Mouse (Mus musculus): ENCODE measurements around the gene Nat9. TPM values are rescaled to one million over a fixed set of nuclear protein-coding genes. Genes with fewer than 3 reads are reported as not detected.
A peak's percentile ranks its signal among the peaks of the same experiment; 100 is the strongest.

The Nat9 gene
- polyA plus RNA-seq, 1 experiment from 2014 or later: 19.1 TPM

DNA sequence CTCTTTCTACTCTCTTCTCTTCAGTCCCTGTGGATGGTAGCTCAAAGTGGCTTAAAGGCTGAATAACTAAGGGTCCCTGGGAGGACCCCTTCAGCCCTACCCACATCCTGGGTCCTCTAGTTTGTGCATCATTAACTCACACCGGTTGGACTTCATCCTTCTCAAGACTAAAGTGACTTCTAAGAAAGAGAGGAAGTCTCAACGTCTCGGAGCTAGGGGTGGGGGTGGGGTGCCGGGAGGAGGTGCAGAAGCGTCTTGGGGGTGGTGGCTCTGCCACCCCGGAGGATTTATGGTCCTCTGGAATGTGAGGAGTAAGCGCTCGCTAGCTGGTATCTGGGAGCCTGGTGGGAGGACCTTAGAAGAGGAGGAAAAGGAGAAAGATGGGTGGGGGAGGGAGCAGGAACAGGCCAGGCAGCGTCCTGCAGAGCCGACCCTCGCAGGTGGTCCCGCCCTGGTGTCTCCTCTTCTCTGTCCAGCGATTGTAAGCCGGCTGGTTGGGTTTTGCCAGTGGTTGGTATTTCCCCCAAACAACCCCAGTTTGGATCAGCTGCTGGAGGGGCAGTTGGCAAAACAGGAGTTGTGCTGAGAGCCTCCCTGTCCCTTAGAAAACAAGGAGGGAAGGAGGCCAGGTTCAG, 23.2 kb downstream of the Nat9 start:
- ATAC-seq (ENCODE audit: low read depth): no peak; the same call in 1 of the 2 replicates
- H3K9ac ChIP-seq (replicated peaks; ENCODE audit: low read depth, low read length): peak overlapping the region; percentile 54
- H3K4me1 ChIP-seq (ENCODE audit: control insufficient read depth, insufficient read depth, low read length): peaks cover 18% of the 10 kb centered on the region
- peak overlapping the region; percentile 59 for H3K4me3 ChIP-seq (ENCODE audit: low read depth, low read length)
- no peaks in the 10 kb centered on the region for H3K36me3 ChIP-seq (ENCODE audit: control insufficient read depth, insufficient read depth, low read length)
- peak overlapping the region; percentile 62 for H3K4me2 ChIP-seq (ENCODE audit: low read depth, low read length)
- under 1% methylated on average over 14 of the region's 14 CpGs for WGBS
- H3K27ac ChIP-seq (ENCODE audit: low read depth, low read length): no peak overlapping the region
- H3K9me3 ChIP-seq (ENCODE audit: control insufficient read depth, low read length): no peaks in the 10 kb centered on the region
- H3K27me3 ChIP-seq (ENCODE audit: control insufficient read depth, insufficient read depth, low read length): peaks cover 11% of the 10 kb centered on the region

- H3K27ac ChIP-seq (ENCODE audit: low read depth, low read length): peak overlapping the region; percentile 10; the same call in 1 of the 2 replicates
- WGBS: under 1% methylated on average over 47 of the region's 47 CpGs
- ATAC-seq (ENCODE audit: low read depth): 0 out of 2 replicates have a peak, but pooled peaks have one; percentile 30
These were observed 24.0 kb downstream of the Nat9 start for GRCm38 (mm10) chr11:115163568-115164150.

GRCm38 (mm10) chr11:115162832-115163480, 24.7 kb downstream of the Nat9 start, which contains the start of gene Slc9a3r1:
Slc9a3r1 (plus strand) TSS chr11:115163341.
- WGBS: 0% methylated on average over 45 of the region's 47 CpGs

More at GRCm38 (mm10) chr11:115163568-115164150, 24.0 kb downstream of the Nat9 start:
- Histone ChIP-seq H3K36me3 (ENCODE audit: control insufficient read depth, insufficient read depth, low read length) (no peaks in the 10 kb centered on the region), H3K4me2 (ENCODE audit: low read depth, low read length) (peak overlapping the region; percentile 62), H3K4me3 (ENCODE audit: low read depth, low read length) (peak overlapping the region; percentile 59), H3K27me3 (ENCODE audit: control insufficient read depth, insufficient read depth, low read length) (peaks cover 11% of the 10 kb centered on the region), H3K9ac (replicated peaks; ENCODE audit: low read depth, low read length) (peak overlapping the region; percentile 54), H3K4me1 (ENCODE audit: control insufficient read depth, insufficient read depth, low read length) (peaks cover 18% of the 10 kb centered on the region), H3K9me3 (ENCODE audit: control insufficient read depth, low read length) (no peaks in the 10 kb centered on the region)

DNA sequence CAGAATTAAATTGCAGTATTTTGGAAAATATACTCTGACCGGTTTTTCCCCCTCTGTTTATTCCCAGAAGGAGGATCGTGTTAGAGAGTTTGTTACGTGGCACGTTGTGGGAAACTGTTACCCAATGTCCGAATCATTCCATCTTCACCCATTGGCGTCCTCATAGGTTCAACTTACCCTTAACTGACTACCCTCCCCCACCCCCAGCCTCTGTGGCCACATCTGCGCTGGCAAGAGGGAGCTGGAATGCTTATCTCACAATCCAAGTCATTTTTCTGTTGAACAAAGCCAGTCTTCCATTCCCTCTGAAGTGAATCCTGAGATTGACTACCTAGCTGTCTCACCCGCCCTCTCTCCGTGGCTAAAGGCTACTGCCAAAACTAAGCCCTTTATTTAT, 25.5 kb downstream of the Nat9 start:
- WGBS: 33% methylated on average over 9 of the region's 9 CpGs
- H3K36me3 ChIP-seq (ENCODE audit: control insufficient read depth, insufficient read depth, low read length): no peaks in the 10 kb centered on the region
- peak overlapping the region; percentile 59; the same call in 1 of the 2 replicates for H3K4me3 ChIP-seq (ENCODE audit: low read depth, low read length)
- no peak for ATAC-seq (ENCODE audit: low read depth)
- H3K27ac ChIP-seq (ENCODE audit: low read depth, low read length): no peak overlapping the region
- peaks cover 11% of the 10 kb centered on the region for H3K27me3 ChIP-seq (ENCODE audit: control insufficient read depth, insufficient read depth, low read length)
- peaks cover 18% of the 10 kb centered on the region for H3K4me1 ChIP-seq (ENCODE audit: control insufficient read depth, insufficient read depth, low read length)
- no peaks in the 10 kb centered on the region for H3K9me3 ChIP-seq (ENCODE audit: control insufficient read depth, low read length)
- H3K9ac ChIP-seq (replicated peaks; ENCODE audit: low read depth, low read length): no peak overlapping the region
- H3K4me2 ChIP-seq (ENCODE audit: low read depth, low read length): peak overlapping the region; percentile 62; the same call in 1 of the 2 replicates

More at GRCm38 (mm10) chr11:115162832-115163480, 24.7 kb downstream of the Nat9 start, which contains the start of gene Slc9a3r1:
- peak within 1 kb of the TSS; percentile 28; the same call in 1 of the 2 replicates for H3K27ac ChIP-seq (ENCODE audit: low read depth, low read length)
- no peaks in the 10 kb centered on the region for H3K9me3 ChIP-seq (ENCODE audit: control insufficient read depth, low read length)
- H3K4me3 ChIP-seq (ENCODE audit: low read depth, low read length): peak within 1 kb of the TSS; percentile 59
- H3K27me3 ChIP-seq (ENCODE audit: control insufficient read depth, insufficient read depth, low read length): peaks cover 11% of the 10 kb centered on the region
- peak within 1 kb of the TSS; percentile 54 for H3K9ac ChIP-seq (replicated peaks; ENCODE audit: low read depth, low read length)
- H3K36me3 ChIP-seq (ENCODE audit: control insufficient read depth, insufficient read depth, low read length): no peaks in the 10 kb centered on the region
- ATAC-seq (ENCODE audit: low read depth): peak; percentile 89
- peak within 1 kb of the TSS; percentile 62 for H3K4me2 ChIP-seq (ENCODE audit: low read depth, low read length)
- H3K4me1 ChIP-seq (ENCODE audit: control insufficient read depth, insufficient read depth, low read length): peaks cover 18% of the 10 kb centered on the region

- WGBS: 71% methylated on average over 9 of the region's 9 CpGs
- Histone ChIP-seq H3K9me3 (ENCODE audit: control insufficient read depth, low read length) (no peaks in the 10 kb centered on the region), H3K4me2 (ENCODE audit: low read depth, low read length) (no peak overlapping the region), H3K4me3 (ENCODE audit: low read depth, low read length) (no peak overlapping the region), H3K27ac (ENCODE audit: low read depth, low read length) (no peak overlapping the region), H3K36me3 (ENCODE audit: control insufficient read depth, insufficient read depth, low read length) (no peaks in the 10 kb centered on the region), H3K4me1 (ENCODE audit: control insufficient read depth, insufficient read depth, low read length) (peaks cover 18% of the 10 kb centered on the region), H3K9ac (replicated peaks; ENCODE audit: low read depth, low read length) (no peak overlapping the region), H3K27me3 (ENCODE audit: control insufficient read depth, insufficient read depth, low read length) (peaks cover 11% of the 10 kb centered on the region)
- ATAC-seq (ENCODE audit: low read depth): no peak
These were observed 26.0 kb downstream of the Nat9 start for GRCm38 (mm10) chr11:115161578-115162204.

DNA sequence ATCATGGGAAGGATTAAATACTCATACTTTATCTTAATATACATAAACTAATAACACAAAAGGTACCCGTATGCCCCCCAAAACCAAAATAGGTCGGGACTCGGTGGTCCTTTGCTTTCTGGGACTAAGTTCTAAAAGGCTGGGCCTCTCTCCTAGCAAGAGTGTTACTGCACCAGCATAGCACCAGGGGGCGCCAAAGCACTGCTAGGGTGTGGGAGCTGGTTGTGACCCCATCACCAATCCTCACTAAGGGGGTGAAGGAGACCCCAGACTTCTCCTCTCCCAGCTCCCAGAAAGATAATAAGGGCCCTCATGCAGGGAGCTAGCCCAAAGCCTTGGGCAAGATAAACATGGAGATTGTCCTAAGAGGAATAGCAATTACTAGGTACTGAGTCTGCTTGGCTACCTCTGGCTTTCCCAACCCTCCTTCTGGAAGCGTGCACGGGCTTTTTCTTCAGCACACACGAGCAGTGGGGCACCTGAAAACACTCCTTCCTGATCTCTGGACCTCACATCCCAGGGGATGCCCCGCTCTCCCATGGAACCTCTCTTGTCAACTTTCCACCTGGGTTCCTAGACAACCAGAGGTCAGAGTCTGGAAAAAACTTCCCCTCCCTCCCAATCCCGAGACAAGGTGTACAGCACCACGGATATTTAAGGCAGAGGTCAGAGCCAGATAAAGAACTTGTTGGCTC, 26.6 kb downstream of the Nat9 start:
- no peak for ATAC-seq (ENCODE audit: low read depth)
- no peak overlapping the region for H3K4me3 ChIP-seq (ENCODE audit: low read depth, low read length)
- no peak overlapping the region for H3K27ac ChIP-seq (ENCODE audit: low read depth, low read length)
- H3K9ac ChIP-seq (replicated peaks; ENCODE audit: low read depth, low read length): no peak overlapping the region
- no peaks in the 10 kb centered on the region for H3K36me3 ChIP-seq (ENCODE audit: control insufficient read depth, insufficient read depth, low read length)
- peaks cover 11% of the 10 kb centered on the region for H3K27me3 ChIP-seq (ENCODE audit: control insufficient read depth, insufficient read depth, low read length)
- peaks cover 18% of the 10 kb centered on the region for H3K4me1 ChIP-seq (ENCODE audit: control insufficient read depth, insufficient read depth, low read length)
- 36% methylated on average over 10 of the region's 10 CpGs for WGBS
- H3K9me3 ChIP-seq (ENCODE audit: control insufficient read depth, low read length): no peaks in the 10 kb centered on the region
- H3K4me2 ChIP-seq (ENCODE audit: low read depth, low read length): no peak overlapping the region

DNA sequence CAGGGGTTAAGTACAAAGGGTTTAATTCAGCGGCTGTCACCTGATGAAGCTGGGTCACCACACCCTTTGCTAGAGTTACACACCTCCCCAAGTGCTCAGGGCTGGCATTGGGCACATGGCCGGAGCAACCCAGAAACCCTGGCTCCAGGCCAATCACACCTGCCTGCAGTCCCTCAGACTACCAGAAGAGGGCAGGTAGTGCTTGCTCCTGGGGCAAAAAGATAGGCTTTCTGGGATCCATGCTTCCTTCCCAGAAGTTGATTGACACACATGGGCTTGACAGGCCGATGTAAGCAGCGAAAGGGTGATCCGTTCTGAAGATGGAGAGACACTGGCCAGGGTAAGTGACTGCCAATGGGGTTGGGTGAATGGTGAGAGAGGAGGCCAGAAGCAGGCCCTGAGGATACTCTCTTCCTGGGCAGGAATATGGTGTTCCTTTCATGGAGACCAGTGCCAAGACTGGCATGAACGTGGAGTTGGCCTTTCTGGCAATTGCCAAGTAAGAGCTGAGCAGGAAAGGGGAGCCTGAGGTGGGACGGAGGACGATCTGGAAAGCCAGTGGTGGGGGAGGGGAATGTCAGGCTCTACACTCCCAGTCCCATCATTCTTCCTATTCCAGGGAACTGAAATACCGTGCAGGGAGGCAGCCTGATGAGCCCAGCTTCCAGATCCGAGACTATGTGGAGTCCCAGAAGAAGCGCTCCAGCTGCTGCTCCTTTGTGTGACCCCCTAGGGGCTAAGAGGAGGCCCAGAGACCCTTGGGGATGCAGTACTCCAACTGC, 27.5 kb downstream of the Nat9 start:
- H3K27ac ChIP-seq (ENCODE audit: low read depth, low read length): no peak overlapping the region
- H3K4me1 ChIP-seq (ENCODE audit: control insufficient read depth, insufficient read depth, low read length): peaks cover 18% of the 10 kb centered on the region
- H3K4me3 ChIP-seq (ENCODE audit: low read depth, low read length): no peak overlapping the region
- H3K36me3 ChIP-seq (ENCODE audit: control insufficient read depth, insufficient read depth, low read length): no peaks in the 10 kb centered on the region
- H3K27me3 ChIP-seq (ENCODE audit: control insufficient read depth, insufficient read depth, low read length): peaks cover 11% of the 10 kb centered on the region
- H3K9me3 ChIP-seq (ENCODE audit: control insufficient read depth, low read length): no peaks in the 10 kb centered on the region
- no peak overlapping the region for H3K9ac ChIP-seq (replicated peaks; ENCODE audit: low read depth, low read length)
- 48% methylated on average over 11 of the region's 11 CpGs for WGBS
- H3K4me2 ChIP-seq (ENCODE audit: low read depth, low read length): no peak overlapping the region
- ATAC-seq (ENCODE audit: low read depth): no peak
